Mouse (Mus musculus) retina, embryonic 14.5 days (tissue): ENCODE data around the gene Gipc2.
"Not testable (repeated sequence)": the region's sequence is repeated elsewhere in the genome, so short reads cannot be mapped to it uniquely, and the experiment has no call there.

Experiments
- DNase-seq: peaks from one replicate; pipeline ENCODE4 v3.0.0-alpha.2; 2015; ENCODE audit warnings: low spot score

Gene Gipc2

GRCm38 (mm10) chr3:152155296-152155948 is 10.6 kb downstream of the Gipc2 start:
- no peak for DNase-seq

DNA sequence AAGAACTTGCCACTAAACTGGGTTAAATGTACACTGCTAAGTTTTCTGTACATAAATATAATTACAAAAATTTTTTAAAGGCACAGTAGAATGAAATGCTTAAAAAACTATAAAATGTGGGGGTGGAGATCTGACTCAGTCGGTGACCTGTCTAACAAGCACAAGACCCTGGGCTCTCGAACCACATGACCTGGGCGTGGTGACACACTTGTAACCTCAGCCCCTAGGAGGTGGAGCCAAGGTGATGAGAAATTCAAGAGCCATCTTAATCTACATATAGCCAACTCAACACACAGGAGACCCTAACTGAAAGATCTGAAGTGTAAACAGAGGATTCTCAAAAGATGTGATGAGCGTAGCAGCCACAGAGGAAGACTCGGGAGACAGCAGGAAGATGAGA is 11.9 kb downstream of the Gipc2 start:
- no peak for DNase-seq

GRCm38 (mm10) chr3:152153152-152153551 is 12.9 kb downstream of the Gipc2 start:
- DNase-seq, result no peak

DNA sequence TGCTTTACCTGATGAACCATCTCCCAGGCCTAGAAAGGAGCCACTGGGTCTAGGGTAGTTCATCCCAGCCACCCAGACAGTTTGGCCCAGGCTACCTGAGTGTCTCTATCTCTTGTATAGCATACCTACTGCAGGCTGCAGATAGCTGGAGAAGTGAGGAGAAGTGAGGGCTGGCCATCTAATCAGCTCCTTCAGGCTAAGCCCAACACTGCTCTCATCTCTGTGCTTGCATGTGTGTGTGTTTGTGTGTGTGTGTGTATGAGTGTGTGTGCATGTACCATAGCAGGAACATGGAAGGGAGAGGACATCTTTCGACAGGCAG is 13.6 kb downstream of the Gipc2 start:
- DNase-seq, result no peak

DNA sequence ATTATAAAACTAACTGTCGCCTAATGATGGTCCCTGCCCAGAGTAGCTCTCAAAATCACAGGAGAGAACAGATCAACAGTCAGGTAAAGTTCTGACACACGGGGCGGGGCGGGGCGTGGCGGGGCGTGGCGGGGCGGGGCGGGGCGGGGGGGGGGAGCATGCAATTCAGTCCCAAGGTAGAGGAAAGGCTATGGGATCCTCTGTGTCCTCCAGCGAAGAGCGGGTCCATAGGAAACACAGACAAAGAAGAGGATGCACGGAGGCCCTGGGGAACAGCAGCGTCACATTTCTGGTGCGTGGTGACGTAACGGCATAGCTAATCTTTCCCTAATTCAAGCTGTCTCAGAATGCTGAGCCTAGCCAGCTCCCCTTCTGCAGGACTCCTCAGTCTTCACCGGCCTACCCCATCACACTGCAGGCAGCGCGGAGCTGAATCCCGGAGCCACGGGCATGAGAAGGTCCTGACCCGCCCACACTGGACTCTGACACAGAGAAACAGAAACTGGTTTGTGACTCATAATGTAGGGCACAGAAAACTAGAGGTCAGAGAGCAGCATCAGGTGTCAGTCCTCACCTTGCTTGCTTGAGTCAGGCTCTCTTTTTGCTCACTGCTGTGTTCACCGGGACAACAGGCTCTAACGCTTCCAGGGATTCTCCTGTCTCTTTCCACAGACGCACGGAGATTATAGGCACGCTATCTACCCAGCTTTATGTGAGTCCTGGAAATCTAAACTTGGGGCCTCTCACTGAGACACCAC is 14.1 kb downstream of the Gipc2 start:
- no peak for DNase-seq

DNA sequence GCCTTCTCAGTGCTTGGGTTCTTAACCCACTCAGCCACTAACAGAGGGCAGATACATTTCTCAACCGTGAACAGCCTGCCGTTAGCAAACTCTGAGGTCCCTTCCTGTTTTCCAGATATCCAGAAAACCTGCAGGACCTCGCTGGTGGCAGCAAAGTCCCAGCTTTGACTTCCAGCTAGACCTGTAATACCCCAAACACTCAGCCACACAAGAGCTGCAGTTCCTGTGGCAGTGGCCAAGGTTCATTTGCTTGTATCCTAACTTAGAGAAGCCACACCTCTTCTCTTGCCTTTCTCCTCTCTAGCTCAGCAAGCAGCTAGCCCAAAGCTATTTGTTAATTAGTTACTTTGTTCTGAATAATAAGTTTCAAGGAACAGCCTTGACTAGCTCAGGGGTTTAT is 16.2 kb downstream of the Gipc2 start:
- no peak for DNase-seq

- DNase-seq, result no peak
Measured at GRCm38 (mm10) chr3:152149449-152149848, 16.6 kb downstream of the Gipc2 start.

DNA sequence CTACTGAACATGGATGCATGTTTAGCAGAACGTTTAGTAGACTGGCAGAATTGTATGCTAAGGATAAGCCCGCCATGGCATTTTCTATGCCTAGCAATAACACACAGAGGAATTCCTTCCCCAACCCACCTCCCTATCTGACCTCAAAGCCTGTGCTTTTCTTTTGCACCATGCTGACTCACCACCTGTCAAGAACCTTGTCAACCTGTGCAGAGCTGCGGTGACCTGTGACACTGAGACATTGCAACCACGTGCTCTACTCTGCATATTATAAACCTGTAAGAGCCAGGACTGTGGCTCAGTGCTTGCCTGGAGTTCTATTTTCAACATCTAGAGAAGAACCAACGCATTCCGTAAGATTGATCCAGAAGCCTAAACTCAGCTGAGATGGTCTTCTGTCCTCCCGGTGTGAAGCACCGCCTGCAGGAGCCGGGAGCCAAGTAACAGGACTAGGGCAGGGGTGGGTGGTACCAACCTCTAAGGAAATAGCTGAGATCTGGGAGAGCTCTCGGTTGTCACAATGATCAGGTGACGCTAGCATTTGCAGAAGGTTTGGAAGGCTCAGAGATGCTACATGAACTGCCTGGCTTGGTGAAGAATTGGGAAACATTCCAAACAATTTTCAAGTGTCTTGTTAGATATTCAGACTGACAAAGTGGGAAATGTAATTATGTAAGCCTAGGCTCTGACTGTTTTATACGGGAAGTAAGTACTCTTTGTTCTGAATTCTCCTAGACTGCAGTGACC is 18.8 kb downstream of the Gipc2 start:
- DNase-seq, result no peak

DNA sequence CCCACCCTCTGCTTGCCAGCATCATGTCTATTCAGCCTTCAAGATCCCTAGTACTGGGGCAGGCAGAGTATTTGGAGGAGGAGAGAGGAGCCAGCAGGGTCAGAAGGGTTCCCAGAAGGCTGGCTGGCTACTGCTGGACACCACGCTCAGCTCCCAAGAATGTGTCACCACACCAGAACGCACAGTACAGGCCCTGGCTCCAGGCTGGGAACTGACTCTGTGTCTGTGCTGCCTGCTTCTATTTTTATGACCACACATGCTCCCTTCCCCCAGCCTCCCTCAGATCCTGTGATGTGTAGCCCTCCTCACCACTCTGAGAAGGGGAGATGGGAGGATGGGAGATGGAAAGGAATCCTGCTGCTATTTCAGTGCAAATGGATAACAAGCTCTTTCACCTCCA is 20.8 kb downstream of the Gipc2 start:
- DNase-seq, result no peak

DNA sequence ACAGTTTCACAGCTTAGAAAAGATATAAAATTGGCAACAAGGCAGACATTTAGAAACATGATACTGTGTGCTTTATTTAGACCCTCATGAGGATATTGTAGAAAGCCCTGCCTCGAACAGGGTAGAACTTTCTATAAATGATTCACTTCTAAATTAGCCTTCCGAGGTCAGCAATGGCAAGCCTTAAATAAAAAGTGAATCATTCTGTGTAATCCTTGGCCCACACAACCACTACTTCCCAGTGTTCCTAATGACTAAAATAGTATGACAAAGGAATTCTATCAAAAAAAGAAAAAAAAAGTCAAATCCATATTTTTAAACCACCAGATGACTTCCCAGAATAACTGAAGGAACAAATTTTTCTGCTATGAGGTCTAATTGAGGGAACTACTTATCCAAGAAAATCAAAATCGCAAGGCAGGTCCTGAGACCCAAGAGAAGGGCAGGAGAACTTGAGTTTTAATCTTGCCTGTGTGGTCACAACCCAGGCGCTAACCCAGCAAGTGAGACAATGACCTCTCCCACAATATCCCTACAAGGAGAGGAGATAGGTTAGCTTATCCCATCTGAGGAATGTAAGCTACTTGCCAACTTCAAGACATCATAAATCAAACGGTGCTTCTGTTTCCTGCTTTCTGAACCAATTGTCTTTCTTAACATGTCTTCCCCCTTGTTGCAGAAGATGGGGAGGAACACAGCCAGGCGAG is 22.9 kb downstream of the Gipc2 start:
- DNase-seq, result no peak

GRCm38 (mm10) chr3:152142146-152142545 is 23.9 kb downstream of the Gipc2 start:
- DNase-seq, result no peak

GRCm38 (mm10) chr3:152139308-152139707 is 26.7 kb downstream of the Gipc2 start:
- DNase-seq, result not testable (repeated sequence)

GRCm38 (mm10) chr3:152136106-152136505 is 29.9 kb downstream of the Gipc2 start:
- DNase-seq, result not testable (repeated sequence)

DNA sequence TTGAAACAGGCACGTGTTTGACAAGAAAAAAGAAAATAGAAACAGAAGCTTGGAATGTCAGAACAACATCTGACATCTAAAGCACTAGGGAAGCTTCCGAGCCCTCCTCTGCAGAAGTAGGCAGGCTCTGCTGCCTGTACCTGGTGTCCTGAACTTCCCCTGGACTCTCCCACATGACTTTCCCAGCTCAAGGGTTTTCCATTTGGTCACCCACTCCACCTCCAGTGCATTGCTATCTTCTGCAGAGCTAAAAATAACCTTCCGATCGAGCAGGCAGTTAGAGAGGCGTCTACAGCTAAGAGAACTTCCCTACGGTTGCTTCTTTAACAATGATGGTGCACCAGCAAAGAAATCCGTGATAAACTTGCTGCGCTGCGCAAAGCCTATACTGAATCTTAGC is 32.4 kb downstream of the Gipc2 start:
- DNase-seq, result no peak

DNA sequence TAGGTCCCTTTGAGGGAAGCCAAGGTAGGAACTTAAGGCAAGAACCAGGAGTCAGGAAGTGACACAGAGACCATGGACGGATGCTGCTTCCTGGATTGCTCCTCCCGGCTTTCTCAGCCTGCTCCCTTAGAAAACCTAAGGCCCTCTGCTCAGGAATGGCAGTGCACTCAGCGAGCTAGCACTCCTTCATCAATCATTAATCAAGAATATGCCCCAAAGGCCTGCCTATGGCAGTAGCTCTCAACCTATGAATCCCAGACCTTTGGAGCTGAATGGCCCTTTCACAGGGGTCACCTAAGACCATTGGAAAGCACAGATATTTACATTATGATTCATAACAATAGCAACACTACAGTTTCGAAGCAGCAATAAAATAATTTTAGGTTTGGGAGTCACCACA is 35.1 kb downstream of the Gipc2 start:
- no peak for DNase-seq

DNA sequence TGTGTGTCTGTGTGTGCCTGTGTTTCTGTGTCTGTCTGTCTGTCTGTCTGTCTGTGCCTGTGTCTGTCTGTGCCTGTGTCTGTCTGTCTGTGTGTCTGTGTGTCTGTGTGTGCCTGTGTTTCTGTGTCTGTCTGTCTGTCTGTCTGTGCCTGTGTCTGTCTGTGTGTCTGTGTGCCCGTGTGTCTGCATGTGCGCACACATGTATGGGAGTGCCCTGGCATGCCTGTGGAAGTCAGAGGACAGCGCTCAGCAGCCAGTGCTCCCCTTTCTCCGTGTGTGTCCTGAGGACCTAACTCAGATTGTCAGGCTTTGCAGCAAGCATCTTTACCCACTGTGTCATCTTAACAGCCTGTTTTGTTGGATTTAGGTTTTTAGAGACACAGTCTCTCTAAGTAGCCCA is 36.6 kb downstream of the Gipc2 start:
- not testable (repeated sequence) for DNase-seq

DNA sequence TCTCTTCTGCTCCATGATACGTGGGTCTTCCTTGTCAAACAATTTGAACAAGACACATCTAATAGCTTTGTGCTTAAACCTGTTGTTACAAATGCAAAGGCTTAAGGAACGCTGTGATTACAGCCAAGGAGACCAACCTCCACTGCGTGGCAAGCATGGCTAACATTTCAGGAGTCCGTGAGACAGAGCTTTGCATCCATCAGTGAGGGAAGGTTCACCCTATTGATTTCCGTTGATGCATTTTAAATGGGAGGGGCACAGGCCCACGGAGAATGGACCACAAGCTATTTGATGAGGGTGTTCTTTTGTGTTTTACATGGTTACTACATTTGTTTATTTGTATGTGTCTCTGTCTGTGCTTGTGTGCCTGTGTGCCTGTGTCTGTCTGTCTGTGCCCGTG is 37.4 kb downstream of the Gipc2 start:
- DNase-seq, result no peak

GRCm38 (mm10) chr3:152127144-152127543 is 38.9 kb downstream of the Gipc2 start:
- DNase-seq, result no peak

DNA sequence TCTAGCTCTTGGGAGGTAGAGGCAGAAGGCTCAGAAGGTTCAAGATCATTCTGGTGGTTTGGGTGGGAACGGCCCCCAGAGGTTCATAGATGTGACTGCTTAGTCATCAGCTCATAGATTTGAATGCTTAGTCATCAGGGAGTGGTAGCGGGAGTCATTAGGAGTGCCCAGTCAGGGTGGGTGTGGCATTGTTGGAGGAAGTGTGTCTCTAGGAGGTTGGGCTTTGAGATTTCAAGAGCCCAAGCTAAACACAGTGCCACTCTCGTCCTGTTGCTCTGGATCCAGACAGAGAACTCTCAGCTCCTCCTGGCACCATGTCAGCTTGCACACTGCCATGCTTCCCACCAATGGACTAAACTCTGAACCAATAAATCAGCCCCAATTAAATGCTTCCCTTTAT is 43.3 kb downstream of the Gipc2 start:
- DNase-seq, result no peak

DNA sequence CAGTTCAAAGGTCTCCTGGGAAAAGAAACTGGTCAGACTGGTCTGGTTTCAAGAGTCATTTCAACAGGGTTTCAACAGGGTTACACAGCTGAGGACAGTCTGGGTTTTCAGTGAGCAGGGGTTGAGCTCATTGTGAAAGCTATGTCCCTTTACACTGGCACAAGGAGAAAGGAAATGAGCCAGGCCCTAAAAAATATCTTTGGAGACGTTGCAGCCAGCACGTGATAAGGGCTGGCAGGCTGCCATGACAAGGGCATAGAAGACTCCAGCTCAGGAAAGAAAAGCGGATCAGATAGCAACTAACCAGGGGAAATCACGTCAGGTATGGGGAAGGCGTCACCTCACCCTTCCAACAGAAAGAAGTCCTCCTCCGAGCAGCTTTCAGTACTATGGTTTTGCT is 43.9 kb downstream of the Gipc2 start:
- no peak for DNase-seq

GRCm38 (mm10) chr3:152121169-152122009 is 44.6 kb downstream of the Gipc2 start:
- DNase-seq, result no peak

DNA sequence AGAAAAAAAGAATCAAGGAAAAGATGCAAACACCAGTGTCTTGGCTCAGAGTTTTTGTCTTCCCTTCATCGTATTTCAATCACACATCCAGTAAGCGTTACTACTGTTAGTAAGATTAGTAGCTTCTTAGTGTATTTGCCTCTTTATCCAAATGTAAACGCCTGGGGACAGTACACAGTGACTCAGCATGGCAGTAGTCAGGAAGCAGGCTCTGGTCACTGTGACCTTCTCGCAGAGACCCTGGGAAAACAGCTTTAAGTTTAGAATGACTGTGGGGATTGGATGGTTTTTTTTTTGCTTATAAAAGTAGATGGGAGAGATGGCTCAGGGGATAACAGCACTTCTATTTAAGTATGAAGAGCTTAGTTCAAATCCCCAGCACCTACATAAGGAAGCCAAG is 46.0 kb downstream of the Gipc2 start:
- DNase-seq, result no peak
